Mouse (Mus musculus): ENCODE results near the gene Fhad1.

The Fhad1 gene

DNA sequence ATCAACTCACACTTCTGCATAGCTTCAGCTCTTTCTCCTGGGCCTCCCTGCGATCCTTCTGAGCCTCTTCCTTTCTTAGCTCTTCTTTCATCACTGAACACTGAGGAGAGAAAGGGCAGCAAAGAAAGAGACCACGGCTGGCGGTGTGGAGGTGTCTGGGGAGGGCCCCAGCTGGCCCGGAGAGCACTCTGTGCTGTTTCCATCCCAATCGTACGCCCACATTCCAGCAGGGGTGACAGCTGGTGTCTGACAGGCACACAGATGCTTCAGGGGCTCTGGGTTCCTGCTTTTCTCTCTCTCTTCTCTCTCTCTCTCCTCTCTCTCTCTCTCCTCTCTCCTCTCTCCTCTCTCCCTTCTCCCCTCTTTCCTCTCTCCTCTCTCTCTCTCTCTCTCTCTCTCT, 50.3 kb downstream of the Fhad1 start:
- no peak for DNase-seq (ENCODE audit: low read depth, low spot score)
- no peaks in the 10 kb centered on the region for H3K27me3 ChIP-seq (ENCODE audit: control insufficient read depth, insufficient read depth, low read length, poor library complexity, severe bottlenecking)
- H3K36me3 ChIP-seq (ENCODE audit: control insufficient read depth, insufficient read depth, low read length, poor library complexity, severe bottlenecking) = no peaks in the 10 kb centered on the region

GRCm38 (mm10) chr4:141963907-141964306, 51.0 kb downstream of the Fhad1 start:
- DNase-seq (ENCODE audit: low read depth, low spot score) = no peak

GRCm38 (mm10) chr4:141962811-141963685, 51.8 kb downstream of the Fhad1 start:
- Histone ChIP-seq H3K27me3 (ENCODE audit: control insufficient read depth, insufficient read depth, low read length, poor library complexity, severe bottlenecking) (no peaks in the 10 kb centered on the region), H3K36me3 (ENCODE audit: control insufficient read depth, insufficient read depth, low read length, poor library complexity, severe bottlenecking) (no peaks in the 10 kb centered on the region)
- peak; percentile 47 for DNase-seq (ENCODE audit: low read depth, low spot score)

More at GRCm38 (mm10) chr4:141963907-141964306, 51.0 kb downstream of the Fhad1 start:
- no peaks in the 10 kb centered on the region for H3K27me3 ChIP-seq (ENCODE audit: control insufficient read depth, insufficient read depth, low read length, poor library complexity, severe bottlenecking)
- H3K36me3 ChIP-seq (ENCODE audit: control insufficient read depth, insufficient read depth, low read length, poor library complexity, severe bottlenecking) = no peaks in the 10 kb centered on the region

DNA sequence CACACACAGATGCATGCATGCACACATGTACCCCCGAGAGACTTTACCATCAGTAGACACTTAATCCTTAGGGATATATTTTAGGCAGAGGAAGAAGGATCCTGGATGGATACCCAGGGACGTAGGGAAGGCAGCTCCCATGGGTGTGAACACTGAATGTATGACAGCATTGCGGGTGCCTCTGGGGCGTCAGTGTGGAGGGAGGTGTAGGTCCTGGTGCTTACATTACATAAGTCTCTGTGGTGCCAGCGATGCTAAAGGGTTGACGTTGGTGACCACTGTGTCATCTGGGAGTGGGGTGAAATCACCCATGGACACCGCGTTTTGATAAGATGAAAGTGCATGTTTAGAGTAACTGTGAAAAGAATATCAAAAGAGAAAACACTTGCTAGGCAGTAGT, 54.8 kb downstream of the Fhad1 start:
- no peaks in the 10 kb centered on the region for H3K36me3 ChIP-seq (ENCODE audit: control insufficient read depth, insufficient read depth, low read length, poor library complexity, severe bottlenecking)
- H3K27me3 ChIP-seq (ENCODE audit: control insufficient read depth, insufficient read depth, low read length, poor library complexity, severe bottlenecking) = no peaks in the 10 kb centered on the region
- no peak for DNase-seq (ENCODE audit: low read depth, low spot score)

GRCm38 (mm10) chr4:141959615-141960014, 55.3 kb downstream of the Fhad1 start:
- no peak for DNase-seq (ENCODE audit: low read depth, low spot score)
- no peaks in the 10 kb centered on the region for H3K27me3 ChIP-seq (ENCODE audit: control insufficient read depth, insufficient read depth, low read length, poor library complexity, severe bottlenecking)
- no peaks in the 10 kb centered on the region for H3K36me3 ChIP-seq (ENCODE audit: control insufficient read depth, insufficient read depth, low read length, poor library complexity, severe bottlenecking)

DNA sequence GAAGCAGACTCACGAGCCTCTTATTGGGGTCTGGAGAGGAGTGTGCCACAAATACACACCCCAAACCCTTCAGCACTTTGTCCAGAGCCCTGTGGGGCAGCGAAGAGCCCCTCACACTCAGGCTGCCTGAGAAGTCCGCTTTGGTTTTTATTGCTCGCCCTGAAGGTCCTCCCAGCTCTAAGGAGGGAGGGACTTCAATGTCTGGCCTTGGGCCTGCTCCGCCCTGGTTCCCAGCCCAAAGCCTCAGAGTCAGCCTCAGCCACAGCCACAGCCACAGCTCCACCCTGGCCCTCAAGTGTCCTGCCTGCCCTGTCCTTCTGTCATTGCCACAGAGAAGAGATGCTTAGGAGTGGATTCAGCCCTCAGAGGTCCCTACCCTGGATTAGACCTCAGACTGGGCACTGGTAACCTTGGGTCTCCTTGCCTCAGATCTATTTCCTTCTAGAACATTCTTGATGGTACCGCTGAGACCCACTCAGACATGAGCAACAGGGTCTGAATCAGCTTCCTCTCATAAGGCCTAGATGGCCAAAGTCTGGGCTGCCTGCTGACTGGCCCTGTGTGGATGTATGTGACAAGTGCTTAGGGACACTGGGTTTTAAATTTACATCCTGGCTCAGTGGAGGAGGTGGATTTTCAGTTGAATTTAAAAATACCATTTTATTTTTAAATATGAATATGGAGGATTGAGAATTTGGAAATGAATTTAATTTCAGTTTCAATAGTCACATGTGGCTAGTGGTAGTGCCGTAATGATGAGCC, 56.1 kb downstream of the Fhad1 start:
- H3K27me3 ChIP-seq (ENCODE audit: control insufficient read depth, insufficient read depth, low read length, poor library complexity, severe bottlenecking) = no peaks in the 10 kb centered on the region
- no peak for DNase-seq (ENCODE audit: low read depth, low spot score)
- H3K36me3 ChIP-seq (ENCODE audit: control insufficient read depth, insufficient read depth, low read length, poor library complexity, severe bottlenecking) = no peaks in the 10 kb centered on the region

DNA sequence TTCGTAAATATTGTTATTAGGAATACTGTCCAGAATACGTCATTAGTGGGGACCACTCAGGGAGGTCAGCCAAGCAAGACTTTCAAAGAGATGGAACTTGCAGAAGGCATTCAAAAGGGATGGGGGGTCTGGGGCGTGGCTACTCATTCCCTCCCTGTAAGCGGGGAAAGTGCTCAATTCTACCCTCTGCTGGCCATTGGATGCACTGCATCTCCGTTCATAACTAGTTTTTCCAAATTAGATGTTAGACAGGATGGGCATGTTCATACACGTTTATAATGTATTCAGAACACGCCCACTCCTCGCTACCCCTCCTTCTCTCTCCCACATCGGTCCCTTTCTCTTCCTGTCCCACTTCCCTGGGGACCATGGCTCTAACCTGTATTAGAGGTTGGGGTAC, 56.7 kb downstream of the Fhad1 start:
- Histone ChIP-seq H3K36me3 (ENCODE audit: control insufficient read depth, insufficient read depth, low read length, poor library complexity, severe bottlenecking) (no peaks in the 10 kb centered on the region), H3K27me3 (ENCODE audit: control insufficient read depth, insufficient read depth, low read length, poor library complexity, severe bottlenecking) (no peaks in the 10 kb centered on the region)
- peak; percentile 75 for DNase-seq (ENCODE audit: low read depth, low spot score)

GRCm38 (mm10) chr4:141957740-141958139, 57.1 kb downstream of the Fhad1 start:
- Histone ChIP-seq H3K36me3 (ENCODE audit: control insufficient read depth, insufficient read depth, low read length, poor library complexity, severe bottlenecking) (no peaks in the 10 kb centered on the region), H3K27me3 (ENCODE audit: control insufficient read depth, insufficient read depth, low read length, poor library complexity, severe bottlenecking) (no peaks in the 10 kb centered on the region)
- peak; percentile 44 for DNase-seq (ENCODE audit: low read depth, low spot score)

DNA sequence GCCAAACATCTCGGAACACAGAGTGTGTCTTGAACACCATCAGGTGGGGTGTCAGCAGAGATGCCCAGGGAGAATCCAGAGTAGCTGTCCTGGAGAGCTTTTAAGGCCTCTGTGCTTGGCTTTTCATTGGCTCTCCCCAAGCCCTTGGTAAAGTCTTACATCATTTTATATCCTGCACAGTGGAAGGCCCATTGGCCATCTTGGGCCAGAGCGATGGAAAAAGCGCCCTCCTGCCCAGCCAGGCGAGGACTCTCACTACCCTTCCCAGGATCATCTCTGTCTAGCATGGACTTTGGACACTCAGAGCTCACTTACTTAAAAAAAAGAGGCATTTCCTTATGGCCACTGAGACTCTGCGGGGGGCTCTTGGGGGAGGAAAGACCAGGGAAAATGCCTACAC, 58.0 kb downstream of the Fhad1 start:
- Histone ChIP-seq H3K36me3 (ENCODE audit: control insufficient read depth, insufficient read depth, low read length, poor library complexity, severe bottlenecking) (no peaks in the 10 kb centered on the region), H3K27me3 (ENCODE audit: control insufficient read depth, insufficient read depth, low read length, poor library complexity, severe bottlenecking) (no peaks in the 10 kb centered on the region)
- no peak for DNase-seq (ENCODE audit: low read depth, low spot score)

DNA sequence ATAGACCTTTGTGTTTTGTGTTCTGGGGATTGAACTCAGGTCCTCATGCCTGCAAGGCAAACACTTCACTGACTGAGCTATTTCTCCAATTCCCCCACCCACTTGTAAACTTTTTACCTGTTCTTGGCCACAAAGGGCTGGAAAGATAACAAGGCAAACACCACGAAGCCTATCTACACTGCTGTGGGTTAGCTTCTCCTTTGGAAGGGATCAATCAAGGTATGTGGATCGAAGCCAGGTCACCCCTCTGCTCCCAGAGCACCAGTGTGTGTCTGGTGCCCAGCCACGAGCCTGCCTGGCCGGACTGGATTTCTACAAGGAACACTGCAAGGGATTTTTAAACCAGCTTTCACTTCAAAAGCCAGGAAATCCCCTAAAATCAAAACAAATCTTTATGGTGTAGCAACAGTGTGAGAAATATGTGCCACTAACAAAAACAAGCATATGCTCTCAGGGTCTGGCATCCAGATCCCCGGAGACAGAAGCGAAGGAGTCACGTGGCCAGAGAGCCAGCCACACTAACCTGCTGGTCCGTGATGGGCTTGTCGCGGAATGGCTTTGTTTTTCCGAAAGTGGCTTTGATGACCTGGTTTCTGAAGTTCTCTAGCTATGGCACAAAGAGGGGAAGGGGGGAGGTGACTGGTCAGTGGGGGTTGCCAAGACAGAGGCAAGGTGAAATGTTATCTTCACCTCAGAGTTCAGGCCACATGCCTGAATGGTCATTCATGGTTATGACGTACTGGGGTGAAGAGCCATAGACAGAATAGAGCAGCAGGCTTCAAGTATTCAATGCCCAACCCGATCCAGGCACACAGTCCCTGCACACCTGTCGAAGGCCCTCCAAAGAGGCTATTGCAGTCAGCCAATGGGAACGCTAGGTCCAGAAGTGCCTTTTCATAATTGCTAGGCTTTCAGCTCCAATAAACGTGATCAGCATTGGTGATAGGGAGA, 59.8 kb downstream of the Fhad1 start:
- H3K27me3 ChIP-seq (ENCODE audit: control insufficient read depth, insufficient read depth, low read length, poor library complexity, severe bottlenecking) = no peaks in the 10 kb centered on the region
- no peaks in the 10 kb centered on the region for H3K36me3 ChIP-seq (ENCODE audit: control insufficient read depth, insufficient read depth, low read length, poor library complexity, severe bottlenecking)
- DNase-seq (ENCODE audit: low read depth, low spot score) = no peak

DNA sequence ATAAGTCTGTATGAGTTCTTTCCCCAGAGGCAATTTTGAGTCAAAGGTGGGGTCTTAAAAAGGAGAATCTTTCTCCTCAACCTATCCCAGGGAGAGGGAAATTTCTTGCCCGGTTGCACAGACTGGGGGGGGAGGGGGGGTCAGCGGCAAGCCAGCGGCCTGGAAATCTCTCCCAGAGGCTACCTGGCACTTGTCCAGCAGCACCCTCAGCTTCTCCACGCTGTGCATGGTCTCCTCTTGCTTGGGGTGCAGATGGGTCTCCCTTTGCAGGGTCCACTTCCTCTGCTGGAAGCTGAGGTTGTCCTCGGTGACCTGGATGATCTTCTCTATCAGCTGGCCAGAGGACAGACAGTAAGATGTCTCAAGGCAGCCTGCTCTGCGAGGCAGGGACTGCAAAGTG, 61.0 kb downstream of the Fhad1 start:
- H3K36me3 ChIP-seq (ENCODE audit: control insufficient read depth, insufficient read depth, low read length, poor library complexity, severe bottlenecking) = no peaks in the 10 kb centered on the region
- no peak for DNase-seq (ENCODE audit: low read depth, low spot score)

DNA sequence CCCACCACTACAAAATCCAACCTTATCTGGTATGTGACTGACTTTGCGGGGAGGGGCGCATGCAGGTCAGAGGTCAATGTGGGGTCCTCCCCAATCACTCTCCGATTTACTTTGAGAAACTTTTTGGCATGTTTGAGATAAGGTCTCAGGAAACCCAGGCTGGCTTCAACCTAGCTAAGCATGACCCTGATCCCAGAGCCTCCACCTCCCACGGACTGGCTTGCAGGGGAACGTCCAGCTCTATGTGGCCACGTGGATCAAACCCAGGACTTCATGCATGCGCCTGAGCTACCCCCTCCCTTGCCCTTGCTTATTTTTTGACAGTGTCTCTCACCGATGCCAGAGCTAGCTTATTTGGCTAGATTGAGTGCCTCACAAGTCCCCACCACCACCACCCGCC, 61.6 kb downstream of the Fhad1 start:
- Histone ChIP-seq H3K36me3 (ENCODE audit: control insufficient read depth, insufficient read depth, low read length, poor library complexity, severe bottlenecking) (no peaks in the 10 kb centered on the region), H3K27me3 (ENCODE audit: control insufficient read depth, insufficient read depth, low read length, poor library complexity, severe bottlenecking) (no peaks in the 10 kb centered on the region)
- DNase-seq (ENCODE audit: low read depth, low spot score) = no peak

More for the DNA sequence above, 61.0 kb downstream of the Fhad1 start:
- H3K27me3 ChIP-seq (ENCODE audit: control insufficient read depth, insufficient read depth, low read length, poor library complexity, severe bottlenecking) = no peaks in the 10 kb centered on the region

GRCm38 (mm10) chr4:141952824-141953223, 62.1 kb downstream of the Fhad1 start:
- DNase-seq (ENCODE audit: low read depth, low spot score) = peak; percentile 27
- Histone ChIP-seq H3K36me3 (ENCODE audit: control insufficient read depth, insufficient read depth, low read length, poor library complexity, severe bottlenecking) (no peaks in the 10 kb centered on the region), H3K27me3 (ENCODE audit: control insufficient read depth, insufficient read depth, low read length, poor library complexity, severe bottlenecking) (no peaks in the 10 kb centered on the region)

DNA sequence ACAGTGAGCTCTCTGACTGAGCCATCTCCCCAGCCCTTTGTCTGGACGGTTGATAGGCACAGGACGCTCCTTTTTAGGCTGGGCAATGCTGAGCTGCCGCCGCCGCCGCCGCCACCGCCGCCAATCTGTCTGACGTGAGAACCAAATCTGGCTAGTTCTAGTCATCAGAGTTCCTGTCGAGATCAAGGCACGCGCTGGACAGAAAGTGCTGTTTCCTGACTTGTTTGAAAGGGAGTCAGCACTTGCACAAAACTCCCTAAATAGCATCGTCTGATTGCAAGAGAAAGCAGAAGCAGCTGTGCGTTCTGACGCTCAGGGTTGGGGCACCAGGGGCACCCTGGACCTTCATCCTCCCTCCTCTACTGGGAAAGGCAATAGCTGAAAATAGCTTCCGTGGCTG, 62.8 kb downstream of the Fhad1 start:
- Histone ChIP-seq H3K36me3 (ENCODE audit: control insufficient read depth, insufficient read depth, low read length, poor library complexity, severe bottlenecking) (no peaks in the 10 kb centered on the region), H3K27me3 (ENCODE audit: control insufficient read depth, insufficient read depth, low read length, poor library complexity, severe bottlenecking) (no peaks in the 10 kb centered on the region)
- peak; percentile 57 for DNase-seq (ENCODE audit: low read depth, low spot score)
